Mouse (Mus musculus) hindbrain, embryonic 14.5 days (tissue): ENCODE results near the gene Atad3a. TPM values are rescaled to one million over a fixed set of nuclear protein-coding genes. Genes with fewer than 3 reads are reported as not detected.

Source experiments
- ATAC-seq: fragments of 200-750 bp; cut with Nextera tagmentation; 2 replicates; pipeline ENCODE4 v1.8.0; 2017; ENCODE audit warnings: moderate number of reproducible peaks, mild to moderate bottlenecking, moderate TSS enrichment, moderate library complexity; ENCODE audit not compliant: low FRiP score
- DNase-seq: peaks from one replicate; pipeline ENCODE4 v3.0.0-alpha.2; 2015; ENCODE audit warnings: low spot score
- H3K27ac ChIP-seq: fragments of 300-500 bp; sonication (generic); 2 replicates; pipeline ENCODE4 v1.5.1; 2014; ENCODE audit warnings: mild to moderate bottlenecking, moderate library complexity
- H3K27me3 ChIP-seq: fragments of 300-500 bp; sonication (generic); 2 replicates; pipeline ENCODE4 v1.6.1; 2014; ENCODE audit warnings: mild to moderate bottlenecking, low read length, mixed read lengths; ENCODE audit not compliant: control insufficient read depth, insufficient read depth
- H3K36me3 ChIP-seq: fragments of 300-500 bp; sonication (generic); replicated peaks from 2 replicates; pipeline ENCODE4 v1.6.1; 2014; ENCODE audit not compliant: control insufficient read depth, insufficient read depth
- H3K4me1 ChIP-seq: fragments of 300-500 bp; sonication (generic); replicated peaks from 2 replicates; pipeline ENCODE4 v1.6.1; 2014; ENCODE audit warnings: antibody characterized with exemption, low read length, mixed read lengths; ENCODE audit not compliant: control insufficient read depth, insufficient read depth
- H3K4me2 ChIP-seq: fragments of 300-500 bp; sonication (generic); replicated peaks from 2 replicates; pipeline ENCODE4 v1.6.1; 2014; ENCODE audit warnings: mild to moderate bottlenecking, moderate library complexity
- H3K4me3 ChIP-seq: fragments of 300-500 bp; sonication (generic); replicated peaks from 2 replicates; pipeline ENCODE4 v1.5.1; 2014; ENCODE audit warnings: mild to moderate bottlenecking, low read length
- H3K9ac ChIP-seq: fragments of 300-500 bp; sonication (generic); 2 replicates; pipeline ENCODE4 v1.6.1; 2014
- H3K9me3 ChIP-seq: fragments of 300-500 bp; sonication (generic); 2 replicates; pipeline ENCODE4 v1.6.1; 2016; ENCODE audit warnings: low read length; ENCODE audit not compliant: control insufficient read depth
- WGBS: fragments of 180-500 bp; shearing (Covaris S2); extraction: QIAGEN DNeasy Blood & Tissue Kit; methylation state at CpG from one replicate; pipeline ENCODE4 v1.1.7; 2014; 5-methylcytosine and 5-hydroxymethylcytosine counted together
- polyA plus RNA-seq: library from polyadenylated mRNA; unstranded; fragments of >200 nt; fragmentation: Nextera tagmentation; extraction: Ambion mirVana; gene quantifications from 2 replicates; pipeline ENCODE4 v1.2.1, GENCODE M21; 2014

Atad3a gene
- polyA plus RNA-seq, 1 experiment from 2014 or later: 73.0 TPM

GRCm38 (mm10) chr4:155704721-155705591 is 55.9 kb downstream of the Atad3a start, which contains the start of gene Ssu72:
TSS of gene Ssu72 (plus strand) at chr4:155704800.
- peak within 1 kb of the TSS; percentile 93 for H3K27ac ChIP-seq
- H3K4me2 ChIP-seq: peak within 1 kb of the TSS; percentile 74
- DNase-seq (peak; percentile 98), ATAC-seq (peak; percentile 97)
- H3K4me1 ChIP-seq: peaks cover 15% of the 10 kb centered on the region
- 0 out of 2 replicates have a peak, but pooled peaks cover under 1% of the 10 kb centered on the region for H3K36me3 ChIP-seq
- WGBS: under 1% methylated on average over 83 of the region's 83 CpGs
- no peaks in the 10 kb centered on the region for H3K27me3 ChIP-seq
- peak within 1 kb of the TSS; percentile 90 for H3K9ac ChIP-seq
- peak within 1 kb of the TSS; percentile 77 for H3K4me3 ChIP-seq
- no peaks in the 10 kb centered on the region for H3K9me3 ChIP-seq

- Histone ChIP-seq H3K27me3 (no peaks in the 10 kb centered on the region), H3K9me3 (no peaks in the 10 kb centered on the region), H3K36me3 (no peaks in the 10 kb centered on the region), H3K4me2 (no peak overlapping the region), H3K4me3 (no peak overlapping the region), H3K9ac (no peak overlapping the region), H3K27ac (no peak overlapping the region), H3K4me1 (peaks cover 15% of the 10 kb centered on the region)
- WGBS: 95% methylated on average over 4 of the region's 4 CpGs
- ATAC-seq: no peak
- no peak for DNase-seq
Measured at GRCm38 (mm10) chr4:155703425-155703929, 57.4 kb downstream of the Atad3a start.

- DNase-seq: peak; percentile 56
- Histone ChIP-seq H3K4me3 (no peak overlapping the region), H3K4me2 (no peak overlapping the region), H3K36me3 (no peaks in the 10 kb centered on the region), H3K27me3 (no peaks in the 10 kb centered on the region), H3K9me3 (no peaks in the 10 kb centered on the region), H3K4me1 (peaks cover 20% of the 10 kb centered on the region), H3K27ac (no peak overlapping the region), H3K9ac (no peak overlapping the region)
- ATAC-seq: no peak
Measured at GRCm38 (mm10) chr4:155700425-155700824, 60.5 kb downstream of the Atad3a start.

- no peak overlapping the region for H3K27ac ChIP-seq
- H3K36me3 ChIP-seq: no peaks in the 10 kb centered on the region
- no peaks in the 10 kb centered on the region for H3K9me3 ChIP-seq
- H3K4me3 ChIP-seq: peak overlapping the region; percentile 62; the same call in 1 of the 2 replicates
- ATAC-seq (no peak), DNase-seq (no peak)
- H3K27me3 ChIP-seq: no peaks in the 10 kb centered on the region
- peaks cover 20% of the 10 kb centered on the region for H3K4me1 ChIP-seq
- H3K9ac ChIP-seq: peak overlapping the region; percentile 87
- 78% methylated on average over 16 of the region's 16 CpGs for WGBS
- H3K4me2 ChIP-seq: peak overlapping the region; percentile 68
Measured at GRCm38 (mm10) chr4:155696261-155697255, 64.3 kb downstream of the Atad3a start.

GRCm38 (mm10) chr4:155695531-155696062 is 65.3 kb downstream of the Atad3a start:
- H3K9ac ChIP-seq: peak overlapping the region; percentile 87
- peak overlapping the region; percentile 68 for H3K4me2 ChIP-seq
- 74% methylated on average over 4 of the region's 4 CpGs for WGBS
- ATAC-seq (no peak), DNase-seq (no peak)
- no peaks in the 10 kb centered on the region for H3K27me3 ChIP-seq
- H3K4me1 ChIP-seq: peaks cover 20% of the 10 kb centered on the region
- H3K4me3 ChIP-seq: peak overlapping the region; percentile 62
- no peaks in the 10 kb centered on the region for H3K36me3 ChIP-seq
- no peaks in the 10 kb centered on the region for H3K9me3 ChIP-seq
- H3K27ac ChIP-seq: no peak overlapping the region

GRCm38 (mm10) chr4:155694482-155695401 is 66.2 kb downstream of the Atad3a start:
- WGBS: 1% methylated on average over 82 of the region's 92 CpGs

GRCm38 (mm10) chr4:155694111-155694481 is 66.8 kb downstream of the Atad3a start, which contains the start of gene Fndc10:
TSS of gene Fndc10 (plus strand) at chr4:155694342.
- peaks cover 20% of the 10 kb centered on the region for H3K4me1 ChIP-seq
- H3K9ac ChIP-seq: peak within 1 kb of the TSS; percentile 87
- 0% methylated on average over 36 of the region's 47 CpGs for WGBS
- H3K27me3 ChIP-seq: no peaks in the 10 kb centered on the region
- ATAC-seq (peak; percentile 81), DNase-seq (peak; percentile 73)
- H3K27ac ChIP-seq: peak within 1 kb of the TSS; percentile 95
- no peaks in the 10 kb centered on the region for H3K36me3 ChIP-seq
- H3K9me3 ChIP-seq: no peaks in the 10 kb centered on the region
- H3K4me2 ChIP-seq: peak within 1 kb of the TSS; percentile 68
- peak within 1 kb of the TSS; percentile 62 for H3K4me3 ChIP-seq

More at GRCm38 (mm10) chr4:155694482-155695401, 66.2 kb downstream of the Atad3a start:
- Histone ChIP-seq H3K27ac (peak overlapping the region; percentile 95), H3K36me3 (no peaks in the 10 kb centered on the region), H3K9ac (peak overlapping the region; percentile 87), H3K27me3 (no peaks in the 10 kb centered on the region), H3K4me3 (peak overlapping the region; percentile 62), H3K4me2 (peak overlapping the region; percentile 68), H3K4me1 (peaks cover 20% of the 10 kb centered on the region), H3K9me3 (no peaks in the 10 kb centered on the region)
- ATAC-seq (peak; percentile 85), DNase-seq (peak; percentile 78)

- Histone ChIP-seq H3K36me3 (no peaks in the 10 kb centered on the region), H3K27ac (no peak overlapping the region), H3K27me3 (no peaks in the 10 kb centered on the region), H3K9me3 (no peaks in the 10 kb centered on the region), H3K4me1 (peaks cover 20% of the 10 kb centered on the region), H3K9ac (no peak overlapping the region), H3K4me2 (no peak overlapping the region), H3K4me3 (no peak overlapping the region)
- 95% methylated on average over 3 of the region's 3 CpGs for WGBS
- no peak for ATAC-seq
- DNase-seq: no peak
Measured at GRCm38 (mm10) chr4:155692421-155692820, 68.5 kb downstream of the Atad3a start.
